Mouse (Mus musculus) CH12.LX (cell line): ENCODE data around the gene Prpf31. TPM values are rescaled to one million over a fixed set of nuclear protein-coding genes. Genes with fewer than 3 reads are reported as not detected.

Experiments used
- DNase-seq: peaks from one replicate; pipeline ENCODE4 v3.0.0-alpha.2; 2013; ENCODE audit errors: extremely low read depth
- H3K27ac ChIP-seq: 2 replicates; pipeline ENCODE4 v1.5.1; 2012; ENCODE audit warnings: low read depth, mild to moderate bottlenecking, control low read depth, moderate library complexity; ENCODE audit not compliant: insufficient read depth
- H3K27me3 ChIP-seq: replicated peaks from 2 replicates; pipeline ENCODE3; 2012; ENCODE audit warnings: inconsistent platforms
- H3K36me3 ChIP-seq, 2 experiments: replicated peaks in 1 of 2; 2 replicates each; pipeline versions ENCODE3 to v1.6.1; 2012; ENCODE audit warnings: inconsistent platforms in 1 of 2, low read length in 1 of 2, mild to moderate bottlenecking in 1 of 2, mixed read lengths in 1 of 2, moderate library complexity in 1 of 2; ENCODE audit not compliant: control insufficient read depth in 1 of 2, insufficient read depth in 1 of 2
- H3K4me1 ChIP-seq, 2 experiments: 2 replicates each; pipeline ENCODE4 v1.6.1; 2012; ENCODE audit warnings: inconsistent platforms in 1 of 2, moderate library complexity in 1 of 2; ENCODE audit not compliant: insufficient read depth in 2 of 2, control insufficient read depth in 1 of 2
- H3K4me2 ChIP-seq: 2 replicates; pipeline ENCODE4 v1.6.1; 2012; ENCODE audit warnings: low read depth, mild to moderate bottlenecking, control low read depth; ENCODE audit not compliant: poor library complexity, insufficient read depth, severe bottlenecking
- H3K4me3 ChIP-seq, 3 experiments: fragments of 150-350 bp in 1 of 3; sonication (generic) in 1 of 3; replicated peaks in 1 of 3; 2 replicates each; pipeline versions ENCODE3 to v1.5.1; 2011 to 2012; ENCODE audit warnings: low read depth in 2 of 3, low read length in 2 of 3, mild to moderate bottlenecking in 2 of 3, moderate library complexity in 2 of 3, control low read depth in 1 of 3, improper control_type of control experiment in 1 of 3, inconsistent platforms in 1 of 3, mixed read lengths in 1 of 3; ENCODE audit not compliant: poor library complexity in 1 of 3
- H3K79me2 ChIP-seq: replicated peaks from 2 replicates; pipeline ENCODE4 v1.6.1; 2012; ENCODE audit warnings: mild to moderate bottlenecking, moderate library complexity; ENCODE audit not compliant: control insufficient read depth, poor library complexity, insufficient read depth, severe bottlenecking; ENCODE audit errors: extremely low read depth
- H3K9ac ChIP-seq: 2 replicates; pipeline ENCODE4 v1.6.1; 2012; ENCODE audit warnings: low read depth, mild to moderate bottlenecking, control low read depth, moderate library complexity; ENCODE audit not compliant: insufficient read depth
- H3K9me3 ChIP-seq: replicated peaks from 2 replicates; pipeline ENCODE3; 2012; ENCODE audit warnings: low read length, inconsistent platforms, mixed read lengths
- CHD2 ChIP-seq: IDR thresholded peaks from 2 replicates; pipeline ENCODE4 v1.6.1; 2011; ENCODE audit warnings: low read length, improper control_type of control experiment
- ELF1 ChIP-seq: IDR thresholded peaks from 2 replicates; pipeline ENCODE4 v1.6.1; 2014; ENCODE audit warnings: low read depth, mild to moderate bottlenecking, inconsistent platforms, low read length, improper control_type of control experiment
- EP300 ChIP-seq: IDR thresholded peaks from 2 replicates; pipeline ENCODE4 v1.6.1; 2011; ENCODE audit warnings: low read length, improper control_type of control experiment
- GABPA ChIP-seq: IDR thresholded peaks from 2 replicates; pipeline ENCODE4 v1.6.1; 2012; ENCODE audit warnings: low read depth, low read length, improper control_type of control experiment, inconsistent platforms; ENCODE audit not compliant: insufficient replicate concordance
- HCFC1 ChIP-seq: IDR thresholded peaks from 2 replicates; pipeline ENCODE4 v1.6.1; 2012; ENCODE audit warnings: low read depth, mild to moderate bottlenecking, inconsistent platforms, low read length, improper control_type of control experiment
- JUND ChIP-seq: conservative IDR thresholded peaks from 2 replicates; pipeline ENCODE4 v1.6.1; 2011; ENCODE audit warnings: low read depth, low read length, improper control_type of control experiment
- KAT2A ChIP-seq: IDR thresholded peaks from 2 replicates; pipeline ENCODE4 v1.6.1; 2012; ENCODE audit warnings: low read length, improper control_type of control experiment, inconsistent platforms; ENCODE audit not compliant: insufficient replicate concordance
- MAX ChIP-seq: IDR thresholded peaks from 2 replicates; pipeline ENCODE4 v1.6.1; 2011; ENCODE audit warnings: low read length, improper control_type of control experiment
- MEF2A ChIP-seq: IDR thresholded peaks from 2 replicates; pipeline ENCODE4 v1.6.1; 2014; ENCODE audit warnings: low read depth, mild to moderate bottlenecking, inconsistent platforms, low read length, improper control_type of control experiment, borderline replicate concordance
- MXI1 ChIP-seq: IDR thresholded peaks from 2 replicates; pipeline ENCODE4 v1.6.1; 2011; ENCODE audit warnings: mild to moderate bottlenecking, low read depth, low read length, improper control_type of control experiment
- MYC ChIP-seq: IDR thresholded peaks from 2 replicates; pipeline ENCODE4 v1.6.1; 2011; ENCODE audit warnings: low read depth, mild to moderate bottlenecking, improper control_type of control experiment, low read length
- NELFE ChIP-seq: IDR thresholded peaks from 2 replicates; pipeline ENCODE4 v1.6.1; 2011; ENCODE audit warnings: low read depth, low read length, improper control_type of control experiment
- NRF1 ChIP-seq: IDR thresholded peaks from 2 replicates; pipeline ENCODE4 v1.6.1; 2014; ENCODE audit warnings: low read depth, mild to moderate bottlenecking, inconsistent platforms, low read length, improper control_type of control experiment, moderate library complexity
- POLR2A ChIP-seq: IDR thresholded peaks from 2 replicates; pipeline ENCODE4 v1.6.1; 2011; ENCODE audit warnings: low read depth, mild to moderate bottlenecking, improper control_type of control experiment, low read length
- RCOR1 ChIP-seq: conservative IDR thresholded peaks from 2 replicates; pipeline ENCODE4 v1.6.1; 2012; ENCODE audit warnings: low read depth, mild to moderate bottlenecking, inconsistent platforms, low read length, improper control_type of control experiment
- SIN3A ChIP-seq: IDR thresholded peaks from 2 replicates; pipeline ENCODE4 v1.6.1; 2012; ENCODE audit warnings: low read length, improper control_type of control experiment, inconsistent platforms
- USF1 ChIP-seq: IDR thresholded peaks from 2 replicates; pipeline ENCODE4 v1.6.1; 2014; ENCODE audit warnings: low read depth, mild to moderate bottlenecking, inconsistent platforms, low read length, improper control_type of control experiment
- ZKSCAN1 ChIP-seq: IDR thresholded peaks from 2 replicates; pipeline ENCODE4 v1.6.1; 2012; ENCODE audit warnings: low read depth, inconsistent platforms, low read length, improper control_type of control experiment, borderline replicate concordance
- ZNF384 ChIP-seq: IDR thresholded peaks from 2 replicates; pipeline ENCODE4 v1.6.1; 2012; ENCODE audit warnings: low read depth, low read length, improper control_type of control experiment, inconsistent platforms
- dilution Hi-C: fragments of 300-500 bp; cut with MboI; formaldehyde crosslinking; loops from 2 replicates; pipeline ENCODE4 v1.14.3; 2020; ENCODE audit warnings: low sequenced_read_pairs; ENCODE audit not compliant: extremely low pct_unique_long_range_greater_than_20kb, extremely low pct_ligation_motif_present
- in situ Hi-C: fragments of 300-500 bp; cut with MboI; formaldehyde crosslinking; loops from 3 replicates; pipeline ENCODE4 v1.14.3; 2019; ENCODE audit warnings: low sequenced_read_pairs, low pct_ligation_motif_present, low pct_unique_long_range_greater_than_20kb, mixed read lengths
- polyA plus RNA-seq: library from polyadenylated mRNA; unstranded; fragments of >175 nt; gene quantifications from 2 replicates; pipeline ENCODE4 v1.2.1, GENCODE M21; 2012; ENCODE audit warnings: low read depth; ENCODE audit not compliant: insufficient read length
- total RNA-seq, 2 experiments: library from RNA; depleted of rRNA; stranded (reverse); fragments of 300-350 nt in 1 of 2; fragments of >200 nt in 1 of 2; gene quantifications; 2 replicates each; pipeline ENCODE4 v1.2.3; 2012 to 2014

Gene Prpf31
- total and polyA plus RNA-seq, 3 experiments = 99.2 to 171 (median 117) TPM

GRCm38 (mm10) chr7:3644672-3645487, 15.1 kb downstream of the Prpf31 start, which contains the start of gene Cnot3 (continued):
- no peak for TF ChIP-seq ZKSCAN1
- no peak for TF ChIP-seq EP300
- peak; percentile 35; the same call in 1 of the 2 replicates for TF ChIP-seq MEF2A
- 0 out of 2 replicates have a peak, but pooled peaks have one; percentile 4 for TF ChIP-seq MYC
- TF ChIP-seq ELF1 = peak; percentile 84
- peak; percentile 97 for TF ChIP-seq CHD2

GRCm38 (mm10) chr7:3645488-3646025, 15.8 kb downstream of the Prpf31 start:
- peaks cover 49% of the 10 kb centered on the region for H3K79me2 ChIP-seq
- H3K36me3 ChIP-seq = peaks cover 17 to 58% of the 10 kb centered on the region in 2 experiments
- H3K27me3 ChIP-seq = no peaks in the 10 kb centered on the region
- H3K4me1 ChIP-seq = peaks cover 13 to 43% of the 10 kb centered on the region in 2 experiments
- no peak for TF ChIP-seq EP300
- TF ChIP-seq GABPA = no peak
- no peak for TF ChIP-seq ELF1
- no peak for TF ChIP-seq USF1
- peak; percentile 65; the same call in 1 of the 2 replicates for TF ChIP-seq POLR2A
- TF ChIP-seq NELFE = no peak
- TF ChIP-seq ZKSCAN1 = no peak
- TF ChIP-seq ZNF384 = peak; percentile 94
- TF ChIP-seq MXI1 = no peak
- no peak for TF ChIP-seq MAX
- no peak for TF ChIP-seq MYC
- dilution Hi-C loops (no loop called here), in situ Hi-C loops (no loop called here)
- H3K4me3 ChIP-seq = peak overlapping the region; percentile 89 to 94 (median 93)
- DNase-seq = no peak
- H3K27ac ChIP-seq = peak overlapping the region; percentile 78
- no peaks in the 10 kb centered on the region for H3K9me3 ChIP-seq
- peak overlapping the region; percentile 96 for H3K4me2 ChIP-seq
- H3K9ac ChIP-seq = peak overlapping the region; percentile 98

- Histone ChIP-seq H3K36me3 (peaks cover 17 to 58% of the 10 kb centered on the region in 2 experiments), H3K27ac (0 out of 2 replicates have a peak overlapping the region, but pooled peaks have one; percentile 78)
- no peak for DNase-seq
Observed at GRCm38 (mm10) chr7:3646188-3646587, 16.4 kb downstream of the Prpf31 start.

More at GRCm38 (mm10) chr7:3646188-3646587, 16.4 kb downstream of the Prpf31 start:
- no peak for TF ChIP-seq JUND
- no peak for TF ChIP-seq NRF1
- TF ChIP-seq HCFC1 = no peak
- no peak for TF ChIP-seq MAX
- no peak for TF ChIP-seq RCOR1
- no peak for TF ChIP-seq KAT2A
- peak; percentile 39; the same call in 1 of the 2 replicates for TF ChIP-seq MXI1
- no peak for TF ChIP-seq NELFE
- 0 out of 2 replicates have a peak, but pooled peaks have one; percentile 25 for TF ChIP-seq SIN3A
- TF ChIP-seq EP300 = no peak
- H3K4me3 ChIP-seq = peak overlapping the region; percentile 89 to 94 (median 93)
- H3K79me2 ChIP-seq = peaks cover 51% of the 10 kb centered on the region
- no peaks in the 10 kb centered on the region for H3K27me3 ChIP-seq
- in situ Hi-C loops = no loop called here
- peak overlapping the region; percentile 96 for H3K4me2 ChIP-seq
- H3K9ac ChIP-seq = peak overlapping the region; percentile 98
- H3K4me1 ChIP-seq = peaks cover 13 to 43% of the 10 kb centered on the region in 2 experiments
- no peaks in the 10 kb centered on the region for H3K9me3 ChIP-seq
- dilution Hi-C loops = no loop called here
